Mouse (Mus musculus): ENCODE results near the gene Prpf4. TPM values are rescaled to one million over a fixed set of nuclear protein-coding genes. Genes with fewer than 3 reads are reported as not detected.

Prpf4 gene
- total RNA-seq, 2 experiments from 2014 or later = 13.7 to 13.8 TPM

Other genes with a start within 250 kb of the Prpf4 start
- 1 to 10 TPM; 1.9 to 2.0 TPM for gene Zfp37, start 177.8 kb upstream of the Prpf4 start, total RNA-seq (2021)
- gene Slc31a2, start 146.2 kb upstream of the Prpf4 start, total RNA-seq (2021) = 1 to 10 TPM; 4.8 to 6.0 TPM
- 10 to 100 TPM; 14.4 to 15.9 TPM for gene Fkbp15, start 48.2 kb upstream of the Prpf4 start, total RNA-seq (2021)
- 10 to 100 TPM; 12.2 to 13.3 TPM for gene Slc31a1, start 48.1 kb upstream of the Prpf4 start, total RNA-seq (2021)
- gene Cdc26, start 155 bp upstream of the Prpf4 start, total RNA-seq (2021) = 10 to 100 TPM; 40.5 to 46.3 TPM
- not detected for gene Rnf183, start 26.5 kb downstream of the Prpf4 start, total RNA-seq (2021)
- under 1 TPM; 0.31 to 0.37 TPM for gene Wdr31, start 62.1 kb downstream of the Prpf4 start, total RNA-seq (2021)
- gene Bspry, start 71.3 kb downstream of the Prpf4 start, total RNA-seq (2021) = under 1 TPM; 0.24 to 0.53 TPM
- gene Hdhd3, start 94.7 kb downstream of the Prpf4 start, total RNA-seq (2021) = 1 to 10 TPM; 3.1 to 3.5 TPM
- 10 to 100 TPM; 21.9 to 22.1 TPM for gene Alad, start 111.1 kb downstream of the Prpf4 start, total RNA-seq (2021)
- 10 to 100 TPM; 15.8 to 16.9 TPM for gene Pole3, start 116.3 kb downstream of the Prpf4 start, total RNA-seq (2021)
- gene 4933430I17Rik, start 116.6 kb downstream of the Prpf4 start, total RNA-seq (2021) = under 1 TPM; 0.33 to 0.45 TPM
- gene Rgs3, start 151.1 kb downstream of the Prpf4 start, total RNA-seq (2021) = 10 to 100 TPM; 17.2 to 18.5 TPM